Mouse (Mus musculus): ENCODE data around the gene Slc16a6.

The Slc16a6 gene

DNA sequence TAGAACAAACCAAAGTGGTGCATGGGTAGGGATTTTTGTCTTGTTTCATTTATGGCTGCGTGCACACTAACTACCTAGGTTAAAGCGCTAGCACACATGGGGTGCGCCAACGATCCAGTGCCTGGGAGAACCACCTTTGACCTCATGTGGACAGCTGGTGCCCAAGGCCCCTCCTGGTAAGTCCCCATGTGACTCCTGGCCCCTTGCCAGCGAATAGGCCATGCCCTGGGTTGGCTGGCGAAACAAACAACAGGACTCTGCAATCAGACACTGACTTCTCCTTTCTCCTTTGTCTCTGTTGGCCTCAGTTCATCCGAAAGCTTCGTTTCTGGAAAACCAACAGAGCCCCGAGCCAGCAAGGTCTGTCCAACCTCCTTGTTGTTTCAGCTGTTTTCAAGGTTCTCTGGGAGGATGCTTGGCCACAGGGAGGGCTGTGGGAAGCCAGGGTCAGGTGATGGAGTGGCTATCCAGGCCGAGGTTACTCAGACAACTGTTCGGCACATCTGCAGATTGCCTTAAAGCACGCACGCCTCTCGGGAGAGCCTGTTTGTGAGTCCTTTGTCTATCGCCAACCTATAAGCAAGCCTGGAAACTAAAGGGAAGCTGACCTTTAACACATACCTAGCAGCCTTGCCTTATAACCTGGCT lies 12.1 kb upstream of the Slc16a6 start:
- DNase-seq = no peak

DNA sequence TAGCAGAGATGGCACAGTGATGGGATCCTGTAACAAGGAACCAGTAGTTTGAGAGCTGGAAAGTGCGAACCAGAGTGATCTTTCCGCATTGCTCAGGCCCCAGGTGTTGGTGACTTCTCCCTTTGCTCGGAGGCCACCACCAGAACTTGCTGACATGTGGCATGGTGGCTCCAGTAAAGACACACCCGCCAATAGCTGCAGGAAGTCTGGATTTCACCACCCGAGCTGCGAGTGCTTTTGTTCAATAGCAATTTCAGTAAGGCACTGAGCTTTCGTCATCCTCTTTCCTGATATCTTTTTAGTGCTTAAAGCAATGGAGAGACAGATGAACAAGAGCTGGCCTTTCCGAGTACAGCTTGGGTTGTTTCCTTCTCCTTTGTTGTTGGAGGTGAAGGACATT lies 7.0 kb upstream of the Slc16a6 start:
- DNase-seq = no peak

DNA sequence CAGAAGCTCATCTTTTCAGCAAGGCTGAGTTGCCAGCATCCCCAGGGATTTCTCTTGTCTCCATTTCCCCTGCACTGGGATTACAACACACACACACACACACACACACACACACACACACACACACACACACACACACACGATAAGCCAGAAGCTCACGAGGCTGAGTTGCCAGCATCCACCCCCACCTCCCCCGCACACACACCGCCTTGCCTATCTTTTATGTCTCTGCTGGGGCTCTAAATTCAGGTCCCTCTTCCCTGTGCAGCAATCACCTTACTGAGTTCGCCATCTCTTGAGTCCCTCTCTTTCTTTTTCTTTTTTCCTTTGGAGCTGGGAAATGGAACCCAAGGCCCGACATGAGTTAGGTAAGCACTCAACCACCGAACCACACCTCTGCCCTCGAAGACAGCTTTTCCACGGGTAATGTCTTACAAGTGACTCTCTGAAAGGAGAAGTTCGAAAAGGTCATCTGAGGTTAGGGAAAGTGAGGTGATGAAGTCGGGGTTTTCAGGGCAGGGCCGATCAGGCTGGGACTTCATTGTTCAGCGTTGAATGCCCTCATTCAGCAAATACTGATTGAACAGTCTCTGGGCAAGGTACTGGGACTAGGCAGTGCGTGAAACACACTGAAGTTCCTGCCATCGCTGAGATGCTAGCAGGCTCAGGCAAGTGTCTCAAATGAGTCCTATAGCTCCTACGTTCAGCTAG lies 6.3 kb upstream of the Slc16a6 start:
- DNase-seq = no peak

DNA sequence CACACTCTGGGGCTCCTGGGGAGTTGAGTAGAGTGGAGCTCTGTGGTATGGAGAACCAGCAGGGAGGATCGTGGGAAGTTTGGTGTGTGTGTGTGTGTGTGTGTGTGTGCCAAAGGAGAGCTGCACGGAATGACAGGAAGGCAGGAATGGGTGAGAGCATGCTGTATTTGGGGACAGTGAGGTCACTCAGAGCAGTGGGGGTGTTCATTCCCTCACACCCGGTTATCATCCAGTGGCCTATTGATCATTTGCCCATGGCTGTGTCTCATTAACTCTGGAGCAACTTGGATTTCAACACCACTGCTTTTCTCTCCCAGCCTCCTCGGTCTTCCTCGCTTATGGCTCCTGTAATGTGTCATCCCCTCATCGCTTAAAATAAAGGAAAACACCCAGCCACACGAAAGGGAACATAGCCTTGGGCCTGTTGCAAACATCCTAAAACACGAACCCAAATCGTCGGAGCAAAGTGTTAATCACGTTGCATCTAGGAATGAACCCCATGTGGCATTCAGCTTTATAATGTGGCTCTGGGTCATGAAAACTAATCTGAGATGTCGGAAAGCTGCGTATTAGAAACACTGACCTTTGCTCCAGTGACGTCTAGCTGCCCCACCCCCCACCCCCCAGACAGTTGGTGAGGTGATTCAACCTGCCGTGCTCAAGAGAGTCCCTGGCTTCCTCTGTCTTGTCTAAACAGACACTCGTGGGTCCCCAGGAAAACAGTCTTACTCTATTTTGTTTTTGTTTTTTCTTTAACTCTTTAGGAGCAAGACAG lies 4.4 kb upstream of the Slc16a6 start:
- no peak for DNase-seq

DNA sequence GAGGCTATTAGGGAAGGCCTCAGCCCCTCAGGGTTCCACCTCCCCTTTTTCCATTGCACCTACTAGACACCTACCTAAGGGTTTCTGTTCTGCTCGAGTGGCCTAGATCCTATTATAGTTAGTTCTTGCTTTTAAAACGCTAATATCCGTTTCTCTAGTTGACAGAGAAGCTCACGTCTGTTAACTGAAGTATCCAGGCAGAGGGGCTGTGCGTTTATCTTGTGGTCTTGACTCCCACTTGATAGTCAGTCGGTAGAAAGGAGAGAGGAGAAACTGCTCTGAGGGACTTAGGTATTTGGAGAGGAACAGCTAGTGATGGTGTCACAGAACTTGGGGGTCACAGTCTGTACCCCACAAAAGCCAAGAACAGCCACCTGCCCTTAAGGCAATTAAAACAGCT lies 3.3 kb upstream of the Slc16a6 start:
- no peak for DNase-seq

DNA sequence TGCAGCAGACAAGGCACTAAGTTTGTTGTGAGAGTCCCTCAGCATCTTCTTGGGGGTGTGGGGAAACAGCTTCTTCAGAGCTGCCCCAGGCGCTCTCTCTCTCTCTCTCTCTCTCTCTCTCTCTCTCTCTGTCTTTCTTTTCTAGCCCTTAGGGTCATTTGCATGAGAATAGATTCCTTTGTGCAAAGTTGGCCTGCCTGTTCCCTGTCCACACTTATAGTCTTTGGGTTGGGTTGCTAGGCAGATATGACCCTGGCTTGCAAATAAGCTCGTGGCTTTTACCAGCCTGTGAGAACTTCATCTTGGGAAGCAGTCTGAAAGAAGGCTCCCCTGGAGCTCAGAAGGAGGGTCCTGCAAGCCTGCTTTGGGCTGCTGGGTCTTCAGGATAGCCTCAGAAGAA lies 2.8 kb upstream of the Slc16a6 start:
- no peak for DNase-seq

DNA sequence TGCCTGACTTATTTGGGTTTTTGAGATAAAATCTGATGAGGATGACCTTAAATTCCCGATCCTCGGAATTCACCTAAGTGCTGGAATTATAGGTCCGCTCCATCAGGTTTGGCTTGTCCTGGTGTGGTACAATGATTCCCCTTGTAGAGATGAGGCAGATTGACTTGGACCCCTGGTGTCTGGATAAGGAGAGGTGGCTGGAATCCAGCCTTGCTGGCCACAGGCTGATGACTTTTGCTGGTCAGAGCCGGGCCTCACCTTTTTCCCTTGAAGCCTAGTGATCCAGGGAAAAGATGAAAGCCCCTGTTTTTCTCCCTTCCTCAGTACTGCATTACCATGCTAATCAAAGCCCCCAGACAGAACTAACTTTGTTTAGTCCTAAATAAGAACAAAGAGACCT lies 2.3 kb upstream of the Slc16a6 start:
- no peak for DNase-seq

DNA sequence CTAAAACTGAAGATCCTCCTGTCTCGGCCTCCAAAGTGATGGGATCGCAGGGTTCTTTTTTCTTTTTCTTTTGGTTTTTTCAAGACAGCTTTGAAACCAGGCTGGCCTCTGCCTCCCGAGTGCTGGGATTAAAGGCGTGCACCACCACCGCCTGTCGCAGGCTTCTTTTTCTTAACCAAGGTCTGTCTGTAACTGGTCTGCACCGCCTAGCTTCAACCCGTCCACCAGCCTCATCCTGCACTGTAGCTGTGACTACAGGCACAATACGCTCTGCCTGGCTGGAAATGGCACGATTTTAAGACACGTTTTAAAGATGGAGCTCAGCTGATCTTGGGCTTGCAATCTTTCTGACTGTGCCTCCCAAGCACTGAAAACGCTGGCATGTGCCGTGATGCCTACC lies 1.4 kb upstream of the Slc16a6 start:
- no peak for DNase-seq

DNA sequence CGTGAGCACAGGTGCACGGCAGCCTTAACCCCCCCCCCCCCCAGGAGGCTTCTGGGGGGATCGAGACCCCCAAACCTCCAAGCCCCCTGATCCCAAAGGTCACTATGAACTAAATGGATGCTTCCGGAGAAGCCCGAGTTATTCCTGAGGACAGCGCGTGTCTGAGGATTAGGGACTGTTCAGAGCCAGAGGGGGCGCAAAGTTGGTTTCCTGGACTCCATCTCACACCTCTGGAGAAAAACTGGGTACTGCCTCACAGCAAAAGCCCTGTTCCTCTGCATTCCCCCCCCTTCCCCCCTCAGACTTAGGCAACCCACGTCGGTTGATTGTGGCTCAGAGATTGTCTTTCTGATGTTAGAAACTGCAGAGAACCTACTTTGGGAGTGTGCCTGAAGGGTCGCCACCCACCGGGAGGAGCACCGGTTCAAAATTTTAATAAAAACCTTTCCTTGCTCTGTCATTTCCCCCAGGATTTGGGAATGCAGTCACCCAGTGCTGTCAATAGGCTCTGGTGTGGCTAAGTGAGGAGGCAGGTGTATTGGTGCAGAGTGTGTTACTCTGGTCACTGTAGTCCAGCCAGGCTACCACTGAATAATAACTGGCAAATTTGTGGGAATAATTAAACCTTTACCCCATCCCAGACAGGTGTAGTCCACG lies 816 bp upstream of the Slc16a6 start:
- no peak for DNase-seq

DNA sequence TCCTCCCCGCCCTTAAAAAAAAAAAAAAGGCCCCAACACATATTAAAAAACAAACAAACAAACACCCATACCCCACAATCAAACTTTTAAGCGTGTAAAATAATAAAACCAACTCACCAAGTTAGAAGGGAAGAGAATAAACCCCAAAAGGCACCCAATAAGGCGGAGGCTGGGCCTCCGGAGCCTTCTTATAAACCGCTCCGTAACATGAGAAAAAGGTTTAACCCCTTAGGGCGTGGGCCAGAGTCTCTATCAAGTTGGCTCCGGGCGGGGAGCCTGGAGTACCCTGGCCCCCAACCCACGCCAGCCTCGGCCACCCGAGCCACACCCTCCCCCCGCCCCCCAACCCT lies 602 bp downstream of the Slc16a6 start:
- DNase-seq = no peak

DNA sequence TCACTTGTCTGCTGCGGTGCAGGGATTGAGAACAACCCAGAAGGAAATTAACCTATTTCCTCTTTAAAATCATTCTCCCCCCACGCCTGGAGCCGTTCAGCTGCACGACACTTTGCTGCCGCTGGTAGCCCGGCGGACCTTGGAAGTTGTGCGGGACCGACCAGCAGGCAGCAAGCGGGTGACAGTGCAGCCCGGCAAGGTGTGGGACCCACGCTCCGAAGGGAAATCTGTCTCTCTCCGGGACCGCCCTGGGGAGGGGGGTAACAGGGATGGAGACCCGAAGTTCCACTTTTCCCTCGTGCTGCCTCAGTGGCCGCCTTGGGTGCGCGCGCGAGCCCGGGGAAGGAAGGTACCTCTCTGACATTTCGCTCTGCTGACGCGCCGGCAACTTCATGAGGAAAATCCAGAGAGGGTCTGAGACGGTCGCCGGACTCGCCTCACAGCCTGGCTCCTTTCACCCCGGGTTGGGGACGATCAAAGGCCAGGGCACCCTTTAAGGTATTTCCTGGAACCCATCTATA lies 1.2 kb downstream of the Slc16a6 start:
- peak; percentile 30 for DNase-seq

DNA sequence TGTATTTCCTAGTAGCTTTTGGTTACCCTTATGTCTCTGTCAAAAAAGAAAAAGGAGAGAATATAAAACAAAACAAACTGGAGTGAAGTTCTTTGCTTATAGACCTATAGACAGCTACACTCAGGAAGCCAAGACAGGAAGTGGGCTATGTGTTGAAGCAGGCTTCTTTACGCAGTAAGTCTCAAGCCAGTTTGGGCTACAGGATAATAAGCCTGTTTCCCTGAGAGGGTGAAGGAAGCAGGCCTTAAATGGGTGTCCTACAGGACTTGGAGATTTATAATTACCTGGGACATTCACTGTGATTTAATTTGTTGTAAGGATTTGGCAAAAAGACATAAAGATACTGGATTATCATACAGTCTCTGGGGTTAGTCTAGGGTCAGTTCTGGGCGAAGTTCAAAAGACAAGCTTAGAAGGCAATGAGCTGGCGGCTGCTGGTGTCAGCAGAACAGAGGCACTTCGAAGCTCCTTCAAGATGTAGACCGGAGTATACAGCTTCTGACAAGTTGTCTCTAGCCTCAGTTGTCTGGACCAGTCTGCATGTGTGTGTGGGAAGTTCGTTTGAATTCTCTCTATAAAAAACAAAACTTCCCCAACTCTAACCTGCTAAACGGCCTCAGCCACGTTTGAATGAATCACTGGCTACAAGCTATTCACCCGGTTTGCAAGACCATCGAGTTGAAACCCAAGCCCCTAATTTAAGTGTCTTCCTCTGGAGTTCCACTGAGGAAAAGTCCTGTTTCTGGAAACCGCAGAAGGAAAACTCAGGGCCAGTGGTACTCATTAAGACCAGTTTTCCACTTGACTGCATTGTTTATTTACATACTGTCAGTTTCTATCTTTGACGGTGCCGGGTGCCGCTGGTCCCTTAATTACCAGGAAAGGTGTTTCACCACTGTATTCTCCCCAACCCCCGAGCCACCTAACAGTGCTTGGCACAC lies 2.2 kb downstream of the Slc16a6 start:
- no peak for DNase-seq

DNA sequence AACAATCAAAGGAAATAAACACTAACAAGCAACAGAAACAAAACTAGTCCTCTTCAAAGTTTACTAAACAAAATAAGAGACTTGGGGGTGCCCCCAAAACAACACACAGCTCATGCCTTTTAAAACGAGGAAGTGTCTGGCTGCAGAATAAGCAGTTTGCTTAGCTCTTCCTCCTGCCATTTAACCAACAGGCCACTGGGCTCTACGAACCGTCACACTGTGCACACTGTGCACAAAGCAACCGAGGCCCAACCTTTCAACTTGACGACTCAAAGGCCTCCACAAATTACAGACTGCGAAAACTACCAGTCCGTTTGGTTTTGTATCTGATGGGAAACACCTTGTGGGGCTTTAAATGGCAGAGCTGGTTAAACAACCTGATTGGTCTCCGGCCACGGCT lies 3.2 kb downstream of the Slc16a6 start:
- no peak for DNase-seq

DNA sequence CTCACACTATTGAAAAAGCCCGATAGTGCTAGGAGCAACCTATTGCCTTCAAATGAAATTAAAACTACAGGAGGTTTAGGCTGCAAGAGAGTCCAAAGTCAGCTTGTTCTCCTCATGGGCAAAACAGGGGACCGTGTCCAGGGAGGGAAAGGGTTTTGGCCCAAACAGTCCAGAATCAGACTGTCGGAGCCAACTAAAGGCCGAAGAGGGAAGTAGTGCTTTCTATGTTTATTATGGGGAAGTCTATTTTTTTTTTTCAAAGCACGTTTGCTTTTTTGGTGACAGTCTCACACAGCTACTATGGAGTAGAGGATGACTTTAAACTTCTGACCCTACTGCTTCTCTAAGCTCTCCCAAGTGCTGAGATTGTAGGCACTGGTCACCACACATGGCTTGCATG lies 5.3 kb downstream of the Slc16a6 start:
- DNase-seq = no peak

DNA sequence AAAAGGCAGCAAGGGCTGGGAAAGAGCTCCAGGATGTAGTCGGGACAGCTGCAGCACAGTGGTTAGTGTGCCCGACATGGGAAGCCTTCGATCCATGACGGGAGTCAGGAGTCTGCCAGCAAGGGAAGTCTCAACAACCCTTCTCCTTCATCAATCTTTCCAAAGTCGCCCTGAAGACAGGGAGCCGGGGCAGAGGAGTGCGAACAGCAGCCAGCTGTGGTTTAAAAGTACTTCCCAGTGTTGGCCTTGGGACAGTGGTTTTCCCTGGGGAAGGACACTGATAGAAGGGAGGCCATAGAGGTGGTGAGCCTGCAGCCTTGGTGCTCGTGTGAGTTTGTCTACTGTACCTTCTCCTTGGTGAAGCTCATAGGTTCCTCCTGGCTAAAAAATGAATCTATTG lies 6.4 kb downstream of the Slc16a6 start:
- DNase-seq = no peak

DNA sequence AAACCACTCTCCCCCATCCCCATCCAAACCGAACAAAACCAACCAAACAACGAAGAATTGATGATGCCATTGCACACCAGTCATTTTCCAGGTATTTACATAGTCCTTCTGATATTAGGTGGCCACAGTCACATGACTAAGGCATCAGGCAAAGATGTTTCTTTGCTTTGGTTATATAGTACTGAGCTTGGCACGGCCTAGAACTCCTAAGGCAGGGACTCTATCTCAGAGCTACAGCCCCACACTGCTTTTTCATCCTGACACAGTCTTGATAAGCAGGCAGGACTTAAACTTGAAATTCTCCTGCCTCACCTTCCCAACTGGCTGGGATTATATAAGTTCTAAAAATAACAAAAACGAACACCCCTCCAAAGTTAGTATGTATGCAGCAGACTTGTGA lies 8.3 kb downstream of the Slc16a6 start:
- DNase-seq = no peak

DNA sequence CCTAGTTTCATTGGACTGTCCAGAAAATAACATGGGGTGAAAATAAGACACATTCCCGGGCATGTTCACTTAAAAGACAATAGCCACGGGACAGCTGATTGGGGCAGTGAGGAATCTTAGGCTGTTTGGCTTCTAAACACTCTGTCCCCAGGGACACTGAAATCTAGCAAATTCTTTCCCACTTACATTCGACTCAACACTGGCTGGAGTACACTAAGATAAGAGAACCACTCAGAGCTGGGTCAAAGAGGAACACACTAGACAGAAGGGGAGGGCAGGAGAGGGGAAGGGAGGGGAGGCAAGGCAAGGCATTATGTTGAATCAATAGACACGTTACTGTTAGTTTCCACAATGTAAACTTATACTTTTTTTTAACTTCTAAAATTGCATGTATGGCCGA lies 12.8 kb downstream of the Slc16a6 start:
- no peak for DNase-seq

DNA sequence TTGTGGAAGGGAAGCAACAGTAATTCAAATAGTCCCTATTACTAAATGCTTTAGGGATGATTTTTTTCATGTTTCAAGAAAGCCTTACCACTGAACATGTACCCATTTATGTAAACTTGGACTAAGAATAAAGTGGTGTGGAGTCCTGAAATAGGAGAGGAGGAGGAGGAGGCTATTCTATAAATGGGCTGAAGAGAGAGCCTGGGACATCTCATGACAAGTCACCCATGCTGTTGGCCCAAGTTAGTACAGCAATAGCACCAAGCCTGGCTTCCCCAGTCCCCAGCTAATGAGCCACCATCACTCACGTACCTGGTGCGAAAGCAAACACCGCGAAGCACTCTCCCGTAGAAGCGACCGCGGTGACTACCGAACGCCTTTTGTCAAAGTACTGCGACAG lies 15.2 kb downstream of the Slc16a6 start:
- no peak for DNase-seq

DNA sequence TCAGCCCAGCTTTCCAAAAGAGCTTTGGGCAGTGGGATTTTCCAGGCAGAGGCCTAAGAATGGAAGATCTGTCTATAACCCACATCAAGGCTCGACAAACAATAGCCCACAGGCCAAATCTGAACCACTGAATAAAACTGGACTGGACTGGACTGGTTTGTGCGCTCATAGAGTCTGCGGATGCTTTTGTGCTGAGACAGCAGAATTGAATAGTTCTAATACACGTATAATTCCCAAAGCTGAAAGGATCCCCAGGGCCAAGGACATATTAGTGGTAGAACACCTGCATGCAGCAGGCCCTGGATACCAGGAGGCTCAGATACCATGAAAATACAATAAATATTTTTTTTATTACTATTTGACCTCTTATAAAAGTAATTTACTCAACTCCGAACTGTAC lies 17.1 kb downstream of the Slc16a6 start:
- DNase-seq = no peak

DNA sequence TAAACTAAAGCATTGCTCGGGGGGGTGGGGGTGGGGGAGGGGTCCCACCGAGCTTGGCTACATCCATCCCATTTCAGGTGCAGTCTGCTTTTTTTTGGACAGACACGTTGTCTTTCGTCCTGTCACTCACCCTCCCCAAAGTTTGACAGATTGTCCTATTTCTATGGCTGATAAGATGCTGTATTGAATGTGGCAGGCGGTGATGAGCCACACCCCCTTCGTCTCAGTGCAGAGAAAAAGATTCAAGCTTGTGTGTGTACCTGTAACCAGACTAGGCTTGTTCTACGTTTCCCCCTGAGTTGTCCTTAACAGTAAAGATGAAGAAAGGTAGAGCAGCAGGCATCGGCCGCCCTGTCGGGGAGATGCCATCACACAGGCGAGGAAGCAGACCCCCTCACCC lies 22.2 kb downstream of the Slc16a6 start:
- DNase-seq = no peak

DNA sequence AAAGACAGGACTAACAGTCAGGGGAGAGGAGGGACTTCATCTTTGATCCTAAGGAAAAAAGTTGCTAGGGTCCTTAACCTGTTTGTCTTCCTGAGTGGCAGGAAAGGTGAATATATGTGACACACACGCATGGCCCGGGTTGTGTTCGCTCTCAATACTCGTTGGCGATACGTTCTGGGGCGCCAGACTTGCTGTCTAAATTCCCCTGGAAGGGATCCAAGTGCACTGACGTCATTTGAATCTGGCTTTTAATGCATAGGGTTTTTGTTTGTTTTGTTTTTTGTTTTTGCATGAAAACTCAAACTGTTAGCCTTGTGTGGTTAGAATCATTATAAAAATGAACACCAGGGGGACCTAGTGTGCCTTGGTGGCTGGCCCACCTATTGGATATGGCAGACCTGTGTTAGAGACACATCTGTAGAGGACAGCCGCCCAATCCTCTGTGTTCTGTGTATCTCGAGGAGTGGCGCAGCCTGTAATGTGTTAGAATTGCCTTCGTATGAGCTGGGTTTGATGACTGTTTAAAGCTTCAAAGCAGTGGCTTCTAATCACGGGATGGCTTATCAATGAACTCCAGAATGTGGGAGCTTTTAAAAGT lies 27.9 kb downstream of the Slc16a6 start:
- no peak for DNase-seq

DNA sequence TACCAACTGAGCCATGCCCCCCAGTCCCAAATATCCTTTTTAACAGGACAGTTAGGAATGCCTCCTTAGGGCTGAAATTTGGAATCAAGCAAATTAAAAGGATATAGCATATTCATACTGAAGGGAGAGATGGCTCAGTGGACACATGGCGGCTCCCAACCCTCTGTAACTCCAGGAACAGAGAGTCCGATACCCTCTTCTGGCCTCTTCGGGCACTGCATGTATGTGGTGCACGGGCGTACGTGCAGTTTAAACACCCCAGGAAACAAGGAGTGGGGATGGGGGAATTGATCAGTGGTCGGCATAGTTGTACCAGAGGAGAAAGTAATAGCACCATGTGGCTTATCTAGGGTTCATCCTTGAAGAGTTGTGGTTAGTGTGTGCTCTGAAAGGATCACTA lies 28.8 kb downstream of the Slc16a6 start:
- DNase-seq = no peak
